Mouse (Mus musculus): Measurements from ENCODE around the gene Dbnl.

Gene Dbnl

GRCm38 (mm10) chr11:5788056-5789014 is at the start of gene Dbnl:
TSS of gene Dbnl (plus strand) at chr11:5788488.
- DNase-seq (ENCODE audit: low spot score), result peak; percentile 88

- DNase-seq (ENCODE audit: low spot score), result no peak
These were observed 49.2 kb upstream of the Dbnl start for GRCm38 (mm10) chr11:5738888-5739632.

- no peak for DNase-seq (ENCODE audit: low spot score)
These were observed 48.4 kb upstream of the Dbnl start for GRCm38 (mm10) chr11:5739846-5740245.

GRCm38 (mm10) chr11:5740599-5740964 is 47.7 kb upstream of the Dbnl start:
- DNase-seq (ENCODE audit: low spot score), result peak; percentile 29

- DNase-seq (ENCODE audit: low spot score), result peak; percentile 58
These were observed 47.2 kb upstream of the Dbnl start for GRCm38 (mm10) chr11:5740965-5741627.

- DNase-seq (ENCODE audit: low spot score), result no peak
These were observed 46.2 kb upstream of the Dbnl start for GRCm38 (mm10) chr11:5742106-5742505.

- DNase-seq (ENCODE audit: low spot score), result no peak
These were observed 43.3 kb upstream of the Dbnl start for GRCm38 (mm10) chr11:5744951-5745350.

- no peak for DNase-seq (ENCODE audit: low spot score)
These were observed 34.5 kb upstream of the Dbnl start for GRCm38 (mm10) chr11:5753755-5754154.

GRCm38 (mm10) chr11:5761820-5762632 is 26.3 kb upstream of the Dbnl start, which contains the start of gene Urgcp:
TSS of gene Urgcp (minus strand) at chr11:5762376.
- peak; percentile 91 for DNase-seq (ENCODE audit: low spot score)

- DNase-seq (ENCODE audit: low spot score), result no peak
These were observed 25.7 kb upstream of the Dbnl start for GRCm38 (mm10) chr11:5762633-5762982.

- DNase-seq (ENCODE audit: low spot score), result no peak
These were observed 22.3 kb upstream of the Dbnl start for GRCm38 (mm10) chr11:5766019-5766418.

GRCm38 (mm10) chr11:5778481-5778880 is 9.8 kb upstream of the Dbnl start:
- no peak for DNase-seq (ENCODE audit: low spot score)

GRCm38 (mm10) chr11:5780035-5780499 is 8.2 kb upstream of the Dbnl start:
- DNase-seq (ENCODE audit: low spot score), result no peak

GRCm38 (mm10) chr11:5782199-5782944 is 5.9 kb upstream of the Dbnl start:
- DNase-seq (ENCODE audit: low spot score), result no peak

- DNase-seq (ENCODE audit: low spot score), result no peak
These were observed 2.6 kb upstream of the Dbnl start for GRCm38 (mm10) chr11:5785732-5786131.

GRCm38 (mm10) chr11:5787671-5788055 is 625 bp upstream of the Dbnl start:
- no peak for DNase-seq (ENCODE audit: low spot score)

GRCm38 (mm10) chr11:5789071-5789753 is 924 bp downstream of the Dbnl start:
- no peak for DNase-seq (ENCODE audit: low spot score)

GRCm38 (mm10) chr11:5789754-5790333 is 1.6 kb downstream of the Dbnl start:
- no peak for DNase-seq (ENCODE audit: low spot score)

- DNase-seq (ENCODE audit: low spot score), result no peak
These were observed 2.1 kb downstream of the Dbnl start for GRCm38 (mm10) chr11:5790431-5790830.

- no peak for DNase-seq (ENCODE audit: low spot score)
These were observed 7.0 kb downstream of the Dbnl start for GRCm38 (mm10) chr11:5795290-5795689.
